Mouse (Mus musculus) layer of hippocampus, adult 18-20 months (tissue): Measurements from ENCODE around the gene Crybb1. TPM values are rescaled to one million over a fixed set of nuclear protein-coding genes. Genes with fewer than 3 reads are reported as not detected.

Experiments
- DNase-seq, 2 experiments: peaks; one replicate each; pipeline ENCODE4 v3.0.0; 2022; ENCODE audit warnings: low spot score in 2 of 2
- total RNA-seq, 2 experiments: library from RNA; stranded (reverse); gene quantifications; 2 replicates each; pipeline ENCODE4 v1.2.3; 2021

Crybb1 gene
- total RNA-seq, 2 experiments from 2014 or later = 8.5 to 9.2 TPM

GRCm38 (mm10) chr5:112237439-112237838 is 18.2 kb upstream of the Crybb1 start:
- no peak for DNase-seq

DNA sequence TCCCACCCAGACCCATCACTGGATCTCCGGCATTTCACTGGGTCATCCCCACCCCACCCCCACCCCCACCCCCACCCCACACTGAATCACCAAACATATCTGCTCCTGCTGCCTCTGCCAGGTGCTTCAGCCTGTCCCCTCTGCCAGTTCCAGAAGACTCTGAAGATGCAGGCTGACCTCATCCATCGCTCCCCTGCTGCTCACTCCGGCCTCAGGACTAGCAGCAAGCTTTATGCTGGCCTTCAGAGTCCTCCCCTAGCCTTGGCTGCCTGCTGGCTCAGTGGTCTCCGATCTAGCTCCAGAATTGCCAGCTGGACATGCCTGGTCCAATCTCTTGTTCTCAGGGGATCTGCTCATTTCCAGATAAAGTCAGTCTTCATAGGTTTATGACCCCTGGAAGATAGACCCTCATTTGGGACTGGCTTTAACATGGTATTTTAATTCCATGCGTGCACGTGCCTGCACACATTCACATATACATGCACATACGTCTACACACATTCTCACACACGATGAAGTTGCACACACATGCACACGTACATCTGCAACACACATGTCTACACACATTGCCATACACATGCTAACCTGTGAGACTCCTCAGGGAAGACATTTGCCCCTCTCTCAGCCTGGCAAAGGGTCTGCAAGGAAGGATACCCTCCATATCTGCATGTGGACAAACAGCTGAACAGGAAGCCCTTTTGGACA is 17.6 kb upstream of the Crybb1 start:
- no peak for DNase-seq

GRCm38 (mm10) chr5:112238781-112239482 is 16.7 kb upstream of the Crybb1 start:
- DNase-seq = peak in 1 of 2 experiments; percentile 42

DNA sequence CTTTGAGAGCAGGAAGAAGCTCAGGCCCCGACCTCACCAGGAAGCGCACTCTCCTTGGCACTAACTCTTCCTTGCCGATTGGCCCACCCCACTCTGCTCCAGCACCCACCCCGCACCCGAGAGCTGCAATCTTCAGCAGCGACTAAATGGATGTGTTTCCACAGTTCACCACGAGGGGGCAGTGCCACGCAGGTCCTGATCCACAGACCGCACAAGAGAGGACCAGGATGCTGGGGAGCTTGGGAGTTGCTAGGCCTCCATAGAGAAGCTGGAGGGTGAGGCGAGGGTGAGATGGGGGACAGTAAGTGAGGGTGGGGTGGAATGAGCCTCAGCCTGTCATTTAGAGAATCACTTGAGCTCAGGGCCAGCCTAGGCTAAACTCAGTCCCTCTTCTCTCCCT is 14.9 kb upstream of the Crybb1 start:
- DNase-seq = peak; percentile 83 to 95

GRCm38 (mm10) chr5:112241849-112242248 is 13.8 kb upstream of the Crybb1 start:
- no peak for DNase-seq

DNA sequence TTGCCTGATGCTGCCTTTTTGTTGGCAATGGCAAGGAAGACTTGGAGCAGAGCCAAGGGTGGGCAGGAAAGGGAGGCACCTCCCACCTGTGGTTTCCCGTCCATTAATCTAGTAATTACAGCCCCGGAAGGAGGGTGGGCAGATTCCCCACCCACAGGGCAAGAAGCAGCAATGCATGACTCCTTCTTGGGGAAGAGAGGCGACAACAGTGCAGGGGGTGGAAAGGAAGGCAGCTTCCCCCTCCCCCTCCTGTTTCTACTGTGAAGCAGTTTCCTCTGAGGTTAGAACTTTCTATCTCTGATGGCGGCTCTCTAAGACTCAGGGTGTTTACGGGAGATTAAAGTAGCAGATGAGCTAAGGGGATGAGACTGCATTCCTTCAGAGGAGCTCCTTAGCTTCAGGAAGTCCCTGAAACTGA is 13.2 kb upstream of the Crybb1 start:
- DNase-seq = no peak

- DNase-seq = no peak
These were observed 12.6 kb upstream of the Crybb1 start for GRCm38 (mm10) chr5:112243041-112243440.

DNA sequence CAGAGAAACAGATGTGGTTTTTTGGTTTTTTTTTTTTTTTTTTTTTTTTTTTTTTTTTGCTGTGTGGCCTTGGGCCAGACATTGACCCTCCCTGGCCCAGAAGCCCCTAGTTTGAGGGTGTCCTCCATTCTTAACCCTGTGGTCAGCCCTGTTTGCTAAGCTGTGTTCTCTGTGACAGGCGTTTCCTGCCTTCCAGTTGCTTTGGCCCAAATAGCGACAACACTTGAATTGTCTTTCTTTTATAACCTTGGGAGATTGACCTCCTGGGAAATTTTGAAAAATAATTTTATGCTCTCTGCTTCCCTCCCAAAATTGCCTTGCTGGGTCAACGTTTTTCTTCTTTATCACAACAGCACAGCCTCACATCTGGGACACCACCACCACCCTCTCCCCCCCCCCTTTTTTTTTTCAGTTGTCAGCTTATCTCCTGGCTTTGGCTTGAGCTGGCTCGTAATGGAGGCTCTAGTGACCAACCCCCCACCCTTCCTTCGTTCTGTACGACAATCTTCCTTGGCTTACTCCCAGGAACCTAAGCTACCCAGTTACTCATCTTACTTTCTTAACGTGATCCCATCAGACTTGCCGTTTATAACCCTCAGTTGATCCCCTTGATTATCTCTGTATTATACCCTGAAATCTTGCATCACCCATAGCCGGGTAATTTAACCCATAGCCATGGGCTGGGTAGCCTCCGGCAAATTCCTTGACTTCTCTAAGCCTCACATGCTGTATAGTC is 11.9 kb upstream of the Crybb1 start:
- no peak for DNase-seq

DNA sequence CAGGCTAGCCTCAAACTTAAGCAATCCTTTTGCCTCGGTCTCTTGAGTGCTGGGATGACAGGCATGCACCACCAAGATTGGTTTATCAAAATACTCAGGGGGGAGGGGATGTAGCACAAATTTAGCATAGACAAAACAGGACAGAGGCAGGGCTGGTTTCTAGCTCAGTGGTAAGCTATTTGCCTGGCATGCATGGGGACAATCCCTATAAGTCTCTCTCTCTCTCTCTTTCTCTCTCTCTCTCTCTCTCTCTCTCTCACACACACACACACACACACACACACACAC is 11.4 kb upstream of the Crybb1 start:
- no peak for DNase-seq

- DNase-seq = no peak
These were observed 10.6 kb upstream of the Crybb1 start for GRCm38 (mm10) chr5:112244890-112245615.

DNA sequence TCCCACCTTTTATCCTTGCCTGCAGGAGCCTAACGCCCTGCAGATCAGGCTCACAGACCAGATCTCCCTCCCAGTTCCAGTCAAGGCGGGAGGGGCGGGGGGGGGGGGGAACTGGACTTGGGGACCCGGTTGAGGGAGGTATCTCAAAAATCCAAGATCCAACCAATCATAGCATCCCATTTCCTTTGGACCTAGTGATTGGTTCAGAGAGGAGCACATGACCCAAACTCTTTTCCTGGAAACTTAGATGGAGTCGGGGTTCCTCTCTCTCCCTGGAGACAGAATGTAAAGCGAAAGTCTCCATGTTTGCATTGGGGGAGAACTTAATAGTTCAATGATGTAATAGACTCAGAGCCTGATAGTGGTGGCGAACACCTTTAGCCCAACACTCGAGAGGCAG is 8.2 kb upstream of the Crybb1 start:
- DNase-seq = no peak

- no peak for DNase-seq
These were observed 6.5 kb upstream of the Crybb1 start for GRCm38 (mm10) chr5:112249106-112249505.

GRCm38 (mm10) chr5:112252400-112252799 is 3.2 kb upstream of the Crybb1 start, which contains the start of gene Cryba4:
Gene Cryba4 (minus strand): TSS chr5:112252518.
- no peak for DNase-seq

DNA sequence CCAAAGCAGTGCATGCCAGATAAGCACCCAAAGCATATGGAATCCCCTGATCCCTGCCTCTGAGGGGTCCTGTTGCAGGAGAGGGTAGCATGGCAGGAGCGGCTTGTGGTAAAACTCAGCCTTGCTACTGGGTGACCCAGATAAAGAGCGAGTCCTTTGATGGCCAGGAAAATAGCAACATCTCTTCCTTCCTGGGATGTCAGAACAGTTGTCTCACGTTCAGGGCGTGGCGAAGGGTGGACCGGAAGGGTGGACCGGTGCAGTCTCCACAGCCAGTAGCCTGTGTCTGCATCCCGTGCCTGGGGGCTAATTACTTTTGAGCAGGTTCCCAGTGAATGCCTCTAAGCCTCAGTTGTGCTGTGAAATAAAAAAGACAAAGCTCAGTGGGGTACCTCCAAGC is 2.4 kb upstream of the Crybb1 start:
- no peak for DNase-seq

GRCm38 (mm10) chr5:112254282-112254806 is 1.3 kb upstream of the Crybb1 start:
- peak in 1 of 2 experiments; percentile 61 for DNase-seq

GRCm38 (mm10) chr5:112256457-112256856 is 842 bp downstream of the Crybb1 start:
- DNase-seq = no peak

- no peak for DNase-seq
These were observed 2.3 kb downstream of the Crybb1 start for GRCm38 (mm10) chr5:112257896-112258295.

GRCm38 (mm10) chr5:112259862-112260650 is 4.4 kb downstream of the Crybb1 start:
- DNase-seq = no peak

- DNase-seq = no peak
These were observed 5.2 kb downstream of the Crybb1 start for GRCm38 (mm10) chr5:112260818-112261217.

- DNase-seq = no peak
These were observed 8.5 kb downstream of the Crybb1 start for GRCm38 (mm10) chr5:112264099-112264498.
